Mouse (Mus musculus): ENCODE measurements around the gene Tmem189.

GRCm38 (mm10) chr2:167622965-167623364 lies 66.7 kb downstream of the Tmem189 start:
- no peak for TF ChIP-seq POLR2A (IDR thresholded peaks at IDR 0.05; ENCODE audit: borderline replicate concordance, control insufficient read depth, low read depth, low read length)
- no peak for TF ChIP-seq CTCF (IDR thresholded peaks at IDR 0.05; ENCODE audit: control insufficient read depth, insufficient read depth, low read length)

All from bone marrow, adult 2 months (tissue).